Mouse (Mus musculus) cortical plate, adult 2 months (tissue): ENCODE data around the gene Htra2. TPM values are rescaled to one million over a fixed set of nuclear protein-coding genes. Genes with fewer than 3 reads are reported as not detected.

ENCODE experiments used
- H3K27ac ChIP-seq: fragments of 200-500 bp; 2 replicates; pipeline ENCODE4 v1.5.1; 2012; ENCODE audit warnings: low read length, control low read depth, inconsistent platforms; ENCODE audit not compliant: insufficient read depth
- H3K4me1 ChIP-seq: fragments of 200-500 bp; 2 replicates; pipeline ENCODE4 v1.6.1; 2011; ENCODE audit warnings: low read length; ENCODE audit not compliant: control insufficient read depth, insufficient read depth
- H3K4me3 ChIP-seq: fragments of 200-500 bp; 2 replicates; pipeline ENCODE4 v1.5.1; 2011; ENCODE audit warnings: mild to moderate bottlenecking, low read length, control low read depth; ENCODE audit not compliant: insufficient read depth
- CTCF ChIP-seq: fragments of 200-500 bp; IDR thresholded peaks from 2 replicates; pipeline ENCODE4 v1.5.1; 2011; ENCODE audit warnings: mild to moderate bottlenecking, control low read depth, low read length; ENCODE audit not compliant: insufficient read depth; ENCODE audit errors: extremely low read depth
- POLR2A ChIP-seq: fragments of 200-500 bp; IDR thresholded peaks from 2 replicates; pipeline ENCODE4 v1.6.1; 2011; ENCODE audit warnings: mild to moderate bottlenecking, low read length, control low read depth; ENCODE audit not compliant: insufficient read depth; ENCODE audit errors: extremely low read depth
- polyA plus RNA-seq: library from polyadenylated mRNA; depleted of rRNA; stranded (reverse); fragments of >200 nt; gene quantifications from 2 replicates; pipeline ENCODE4 v1.2.3, GENCODE M21; 2012

The Htra2 gene
- polyA plus RNA-seq, 1 experiment = 58.8 TPM

DNA sequence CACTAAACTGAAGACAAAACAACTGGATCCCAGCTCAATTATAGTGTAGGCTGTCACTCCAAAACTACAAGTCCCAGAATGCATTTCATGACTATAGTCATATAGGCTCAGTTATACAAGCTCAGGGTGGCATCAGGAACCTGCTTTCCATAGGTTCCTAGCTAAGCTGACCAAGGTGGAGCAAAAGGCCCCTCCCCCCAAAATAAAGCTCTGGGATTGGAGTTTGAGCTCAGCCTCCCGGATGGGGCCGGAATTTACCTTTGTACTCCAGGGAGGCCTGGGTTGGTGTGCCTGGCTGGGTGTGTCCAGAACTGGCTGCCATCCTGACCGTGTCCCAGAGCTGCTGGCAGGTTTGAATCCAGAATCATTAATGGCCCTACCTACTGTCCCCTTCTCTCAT is 2.7 kb upstream of the Htra2 start, which contains the start of gene Dqx1:
Gene Dqx1, plus strand, starts transcription at position 55 of the 400 bp plus-strand sequence.
- Histone ChIP-seq H3K4me1 (0 out of 2 replicates have a peak, but pooled peaks cover 2% of the 10 kb centered on the region), H3K4me3 (no peak within 1 kb of the TSS), H3K27ac (no peak within 1 kb of the TSS)
- TF ChIP-seq POLR2A (no peak), CTCF (no peak)

DNA sequence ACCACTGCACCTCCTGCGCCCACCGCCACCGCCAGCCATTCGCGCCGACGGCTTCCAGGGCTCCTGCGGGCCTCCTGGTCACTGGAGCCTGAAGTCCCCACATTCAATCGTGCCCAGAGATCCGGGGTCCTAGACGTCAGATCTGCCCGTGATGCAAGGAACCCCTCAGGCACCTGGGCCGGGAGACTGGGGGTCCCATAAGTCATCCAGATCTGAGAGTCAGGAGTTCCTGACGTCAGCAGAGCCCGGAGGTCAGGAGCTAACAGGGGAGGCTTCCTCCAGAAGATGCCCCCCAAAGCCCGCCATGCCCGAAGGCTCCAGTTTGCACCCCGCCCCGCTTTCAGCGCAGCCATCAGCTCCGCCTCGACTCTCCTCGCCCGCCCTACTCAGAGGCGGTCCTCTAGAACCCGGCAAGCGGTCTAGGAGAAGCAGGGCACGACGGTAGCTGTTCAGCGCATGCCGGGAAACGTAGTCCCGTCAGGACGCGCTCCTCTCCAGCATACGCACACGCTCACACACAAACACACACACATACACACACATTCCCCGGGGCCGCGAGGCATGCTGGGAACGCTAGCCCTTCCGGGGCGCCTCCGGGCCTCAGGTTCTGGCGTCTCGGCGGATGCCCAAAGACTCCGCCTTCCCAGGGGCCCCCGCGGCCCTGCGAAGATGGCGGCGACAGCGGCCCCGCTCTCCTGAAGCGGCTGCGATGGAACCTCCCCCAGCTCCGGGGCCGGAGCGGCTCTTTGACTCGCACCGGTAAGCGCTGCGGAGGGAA is 810 bp downstream of the Htra2 start, which contains the start of gene Aup1:
Gene Aup1, plus strand, starts transcription at position 448 of the 778 bp plus-strand sequence.
- Histone ChIP-seq H3K27ac (no peak within 1 kb of the TSS), H3K4me1 (peaks cover 4% of the 10 kb centered on the region; the same call in 1 of the 2 replicates), H3K4me3 (peak within 1 kb of the TSS; percentile 60)
- TF ChIP-seq POLR2A (peak; percentile 83; the same call in 1 of the 2 replicates), CTCF (no peak)

DNA sequence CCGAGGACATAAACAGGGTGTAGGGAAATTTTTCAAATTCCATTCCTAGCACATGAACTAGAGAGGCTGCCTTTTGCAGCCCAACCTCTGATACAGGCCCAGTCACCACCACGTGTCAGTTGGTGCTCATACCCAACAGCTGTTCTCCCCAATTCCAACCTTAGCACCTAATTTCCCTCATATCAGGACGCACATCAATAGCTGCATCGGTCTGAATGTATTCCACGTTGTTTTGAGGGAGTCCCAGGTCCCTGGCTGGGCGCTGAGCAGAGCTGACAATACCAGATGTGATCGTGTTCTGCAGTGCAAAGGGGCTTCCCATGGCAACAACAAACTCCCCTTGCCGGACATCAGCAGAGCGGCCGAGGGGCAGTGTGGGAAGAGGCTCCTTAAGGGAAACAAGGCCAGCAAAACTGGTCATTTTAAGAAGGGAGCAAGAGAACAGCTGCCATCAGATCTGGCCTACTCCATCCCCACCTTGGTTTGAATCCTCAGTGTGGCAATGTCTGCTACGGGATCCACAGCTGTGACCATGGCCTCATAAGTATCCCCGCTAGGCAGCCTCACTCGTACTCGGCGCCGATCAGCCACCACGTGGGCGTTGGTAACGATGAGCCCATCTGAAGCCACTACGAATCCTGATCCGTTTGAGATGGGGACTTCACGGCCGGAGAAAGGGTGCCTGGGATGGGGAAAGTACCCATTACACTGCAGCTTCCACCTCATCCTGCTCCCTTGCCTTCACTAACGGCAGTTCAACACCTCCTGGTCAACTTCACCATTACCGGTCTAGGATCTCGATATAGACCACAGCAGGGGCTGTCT is 1.7 kb downstream of the Htra2 start:
- TF ChIP-seq CTCF (no peak), POLR2A (no peak)
- Histone ChIP-seq H3K4me1 (peaks cover 4% of the 10 kb centered on the region; the same call in 1 of the 2 replicates), H3K4me3 (peak overlapping the region; percentile 60), H3K27ac (no peak overlapping the region)

DNA sequence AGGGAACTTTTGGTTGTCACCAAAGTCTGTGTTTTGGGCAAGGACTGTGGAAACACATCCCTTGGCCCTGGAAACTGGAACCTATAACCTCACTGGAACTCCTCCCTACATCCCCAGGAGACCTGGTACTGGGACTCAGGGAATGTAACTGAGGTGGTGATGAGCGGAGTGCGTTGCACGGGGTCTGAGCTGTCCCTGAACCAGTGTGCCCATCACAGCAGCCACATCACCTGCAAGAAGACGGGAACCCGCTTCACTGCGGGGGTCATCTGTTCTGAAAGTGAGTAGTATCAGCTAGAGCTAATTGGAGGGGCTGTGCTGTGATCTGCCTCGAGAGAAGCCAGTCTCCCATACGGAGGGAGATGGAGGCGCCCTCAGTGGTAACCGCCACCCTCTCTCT is 5.7 kb downstream of the Htra2 start:
- TF ChIP-seq POLR2A (no peak), CTCF (no peak)
- Histone ChIP-seq H3K4me3 (no peak overlapping the region), H3K4me1 (peaks cover 4% of the 10 kb centered on the region; the same call in 1 of the 2 replicates), H3K27ac (no peak overlapping the region)

DNA sequence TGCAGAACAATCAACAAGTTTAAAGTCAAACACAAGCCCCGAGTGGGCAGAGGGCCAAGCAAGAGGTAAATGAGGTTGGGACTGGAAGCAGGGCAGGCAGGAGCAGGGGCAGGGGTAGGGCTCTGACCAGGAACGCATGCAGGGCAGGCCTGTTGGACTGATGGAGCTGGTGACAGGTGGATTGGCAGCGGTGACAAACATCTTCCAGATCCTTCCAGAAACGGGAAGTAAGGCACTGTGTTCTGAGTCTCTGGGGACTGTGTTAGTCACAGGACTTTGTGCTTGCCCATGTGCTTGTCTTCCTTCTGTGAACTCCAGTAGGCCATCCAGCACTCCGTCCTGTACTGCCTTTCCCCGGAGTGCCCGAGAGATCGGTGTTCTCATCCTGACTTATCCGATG is 10.3 kb downstream of the Htra2 start:
- no peaks in the 10 kb centered on the region for H3K4me1 ChIP-seq
- TF ChIP-seq POLR2A (no peak), CTCF (no peak)
- no peak overlapping the region for H3K27ac ChIP-seq
- H3K4me3 ChIP-seq = no peak overlapping the region

DNA sequence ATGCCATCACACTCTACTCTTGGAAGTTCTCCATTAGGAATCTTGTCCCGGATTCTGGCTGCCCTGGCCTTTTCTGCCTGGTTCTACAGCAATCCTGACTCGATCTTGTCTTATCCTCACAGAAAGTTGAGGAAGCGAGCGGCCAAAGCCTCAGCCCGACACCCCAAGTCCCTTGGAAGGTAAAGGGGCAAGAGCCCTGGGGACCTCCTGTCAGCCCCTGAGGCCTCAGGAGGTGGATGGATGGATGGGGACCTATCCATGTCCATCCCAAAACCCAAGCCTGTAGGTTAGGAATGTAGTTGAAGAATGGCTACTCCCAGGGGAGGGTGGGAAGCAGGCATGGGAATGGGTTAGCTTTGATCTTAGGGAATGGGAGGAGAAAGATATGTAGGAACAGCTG is 11.1 kb downstream of the Htra2 start:
- no peak overlapping the region for H3K27ac ChIP-seq
- H3K4me1 ChIP-seq = no peaks in the 10 kb centered on the region
- TF ChIP-seq CTCF = no peak
- TF ChIP-seq POLR2A = no peak
- H3K4me3 ChIP-seq = no peak overlapping the region

DNA sequence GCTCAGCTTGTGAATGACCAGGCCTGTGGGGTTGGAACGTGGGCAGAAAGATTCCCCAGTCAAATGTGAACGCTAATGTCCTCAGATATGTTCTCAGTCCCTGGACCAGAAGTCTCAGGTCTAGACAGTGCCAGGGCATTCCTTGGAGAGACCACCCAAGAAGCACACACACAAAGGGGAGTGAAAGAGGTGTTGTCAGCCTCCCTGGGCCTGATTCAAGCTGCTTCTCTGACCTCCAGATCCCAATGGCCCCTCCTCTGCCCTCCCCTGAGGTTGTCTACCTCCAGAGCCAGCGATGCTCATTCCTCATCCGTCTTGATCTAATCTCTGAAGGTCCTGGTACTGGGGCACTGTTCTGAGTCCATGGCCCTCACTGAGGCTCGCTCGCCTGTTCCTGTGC is 11.5 kb downstream of the Htra2 start:
- Histone ChIP-seq H3K4me3 (no peak overlapping the region), H3K4me1 (no peaks in the 10 kb centered on the region), H3K27ac (no peak overlapping the region)
- TF ChIP-seq POLR2A (no peak), CTCF (no peak)

DNA sequence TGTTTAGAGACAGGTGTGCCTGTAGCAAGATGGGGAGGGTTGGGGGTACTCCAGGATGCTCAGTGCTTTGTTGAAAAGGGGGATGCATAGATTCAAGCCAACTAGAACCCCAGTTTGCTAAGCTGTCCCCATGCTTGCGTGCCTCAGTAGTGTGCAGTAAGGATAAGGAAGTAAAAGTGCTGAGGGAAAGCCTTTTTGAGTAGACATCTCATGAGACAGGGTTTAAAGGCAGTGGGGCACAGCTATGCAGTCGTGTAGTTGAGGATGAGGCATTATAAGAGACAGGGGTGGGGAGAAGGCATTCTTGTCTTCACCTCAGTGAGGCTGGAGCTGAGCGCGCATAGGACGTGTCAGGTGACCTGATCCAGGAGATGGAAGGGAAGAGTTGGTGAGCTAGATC is 14.5 kb downstream of the Htra2 start:
- Histone ChIP-seq H3K4me3 (no peak overlapping the region), H3K27ac (no peak overlapping the region), H3K4me1 (no peaks in the 10 kb centered on the region)
- no peak for TF ChIP-seq POLR2A
- TF ChIP-seq CTCF = no peak

DNA sequence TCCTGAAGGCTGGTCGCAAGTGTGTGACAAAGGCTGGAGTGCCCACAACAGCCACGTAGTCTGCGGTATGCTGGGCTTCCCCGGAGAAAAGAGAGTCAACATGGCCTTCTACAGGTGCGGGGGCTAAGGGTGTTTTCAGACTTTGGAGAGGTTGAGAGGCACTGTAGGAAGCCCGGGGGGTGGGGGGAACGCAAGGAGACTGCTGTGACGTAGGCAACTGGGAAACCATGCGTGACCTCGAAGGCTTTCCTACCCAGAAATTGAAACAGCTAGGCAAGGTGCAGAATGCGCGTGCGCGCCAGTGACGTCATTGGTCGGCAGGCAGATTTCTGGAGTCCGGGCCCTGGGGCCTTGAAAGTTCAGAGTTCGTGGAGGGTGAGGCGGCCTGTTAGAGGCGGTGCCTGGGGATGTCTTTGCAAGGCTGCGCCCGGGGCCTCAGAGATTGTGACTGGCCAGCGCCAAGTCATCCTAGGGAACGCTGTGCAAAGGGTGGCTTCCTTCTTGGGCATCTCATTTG is 16.5 kb downstream of the Htra2 start:
- peak overlapping the region; percentile 3; the same call in 1 of the 2 replicates for H3K4me3 ChIP-seq
- no peak for TF ChIP-seq CTCF
- TF ChIP-seq POLR2A = no peak
- no peak overlapping the region for H3K27ac ChIP-seq
- H3K4me1 ChIP-seq = no peaks in the 10 kb centered on the region

DNA sequence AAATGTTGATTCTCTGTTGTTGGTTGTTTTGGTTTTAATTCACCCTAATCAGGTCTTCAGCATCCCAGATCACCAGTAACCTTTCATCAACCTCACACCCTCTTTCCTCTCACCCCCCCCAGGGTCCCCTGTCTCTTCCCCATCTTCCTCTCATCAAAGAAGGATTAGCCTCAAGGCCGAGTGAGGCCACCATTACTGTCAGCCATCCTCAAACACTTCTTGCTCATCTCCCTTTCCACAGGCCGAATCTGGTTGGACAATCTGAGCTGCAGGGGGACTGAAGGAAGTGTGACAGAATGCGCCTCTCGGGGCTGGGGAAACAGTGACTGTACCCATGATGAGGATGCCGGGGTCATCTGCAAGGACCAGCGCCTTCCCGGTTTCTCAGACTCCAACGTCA is 17.9 kb downstream of the Htra2 start:
- H3K27ac ChIP-seq = no peak overlapping the region
- no peaks in the 10 kb centered on the region for H3K4me1 ChIP-seq
- no peak overlapping the region for H3K4me3 ChIP-seq
- TF ChIP-seq POLR2A = no peak
- TF ChIP-seq CTCF = no peak
